Mouse (Mus musculus): Measurements from ENCODE around the gene Taar2. TPM values are rescaled to one million over a fixed set of nuclear protein-coding genes. Genes with fewer than 3 reads are reported as not detected.

Gene Taar2
- polyA plus RNA-seq (2015; fragmentation: Nextera tagmentation; extraction: Ambion mirVana), result 0.25 TPM in 1 of 2 replicates, not detected in the other

GRCm38 (mm10) chr10:23938312-23938711 is at the start of gene Taar2:
Gene Taar2 (plus strand): TSS chr10:23938572.

GRCm38 (mm10) chr10:23894601-23895349 is 43.6 kb upstream of the Taar2 start, which contains the start of gene Vnn1:
Gene Vnn1 (plus strand): TSS chr10:23894688.

GRCm38 (mm10) chr10:23920056-23920455 is 18.3 kb upstream of the Taar2 start, which contains the start of gene Taar1:
Gene Taar1 (plus strand): TSS chr10:23920356.

GRCm38 (mm10) chr10:23949508-23950005 is 11.2 kb downstream of the Taar2 start, which contains the start of gene Taar3:
Gene Taar3 (plus strand): TSS chr10:23949558.

GRCm38 (mm10) chr10:23960444-23960915 is 22.1 kb downstream of the Taar2 start, which contains the start of gene Taar4:
Gene Taar4 (plus strand): TSS chr10:23960494.

GRCm38 (mm10) chr10:23970656-23971165 is 32.3 kb downstream of the Taar2 start, which contains the start of gene Taar5:
Gene Taar5 (plus strand): TSS chr10:23970706.

GRCm38 (mm10) chr10:23985546-23985945 is 47.2 kb downstream of the Taar2 start, which contains the start of gene Taar6:
Gene Taar6 (minus strand): TSS chr10:23985646.

Other genes starting within 250 kb of the Taar2 start
- gene Rps12, start 151.3 kb upstream of the Taar2 start, polyA plus RNA-seq (2015; fragmentation: Nextera tagmentation; extraction: Ambion mirVana), result 107 and 111 TPM in 2 replicates
- gene Slc18b1, start 141.6 kb upstream of the Taar2 start, polyA plus RNA-seq (2015; fragmentation: Nextera tagmentation; extraction: Ambion mirVana), result 12.7 and 13.1 TPM in 2 replicates
- gene Vnn3, start 87.1 kb upstream of the Taar2 start, polyA plus RNA-seq (2015; fragmentation: Nextera tagmentation; extraction: Ambion mirVana), result 0.08 TPM in 1 of 2 replicates, not detected in the other
- 0.48 and 1.0 TPM in 2 replicates for gene Vnn1, start 43.9 kb upstream of the Taar2 start, polyA plus RNA-seq (2015; fragmentation: Nextera tagmentation; extraction: Ambion mirVana)
- not detected in 2 replicates for gene Taar1, start 18.2 kb upstream of the Taar2 start, polyA plus RNA-seq (2015; fragmentation: Nextera tagmentation; extraction: Ambion mirVana)
- not detected in 2 replicates for gene Taar3, start 11.0 kb downstream of the Taar2 start, polyA plus RNA-seq (2015; fragmentation: Nextera tagmentation; extraction: Ambion mirVana)
- 0.19 TPM in 1 of 2 replicates, not detected in the other for gene Taar4, start 21.9 kb downstream of the Taar2 start, polyA plus RNA-seq (2015; fragmentation: Nextera tagmentation; extraction: Ambion mirVana)
- 0.15 TPM in 1 of 2 replicates, not detected in the other for gene Taar5, start 32.1 kb downstream of the Taar2 start, polyA plus RNA-seq (2015; fragmentation: Nextera tagmentation; extraction: Ambion mirVana)
- not detected in 2 replicates for gene Taar6, start 47.1 kb downstream of the Taar2 start, polyA plus RNA-seq (2015; fragmentation: Nextera tagmentation; extraction: Ambion mirVana)
- not detected in 2 replicates for gene Taar7a, start 54.9 kb downstream of the Taar2 start, polyA plus RNA-seq (2015; fragmentation: Nextera tagmentation; extraction: Ambion mirVana)
- not detected in 2 replicates for gene Taar7b, start 61.4 kb downstream of the Taar2 start, polyA plus RNA-seq (2015; fragmentation: Nextera tagmentation; extraction: Ambion mirVana)
- not detected in 2 replicates for gene Taar7d, start 88.7 kb downstream of the Taar2 start, polyA plus RNA-seq (2015; fragmentation: Nextera tagmentation; extraction: Ambion mirVana)
- not detected in 2 replicates for gene Taar7e, start 99.0 kb downstream of the Taar2 start, polyA plus RNA-seq (2015; fragmentation: Nextera tagmentation; extraction: Ambion mirVana)
- not detected in 2 replicates for gene Taar7f, start 110.9 kb downstream of the Taar2 start, polyA plus RNA-seq (2015; fragmentation: Nextera tagmentation; extraction: Ambion mirVana)
- not detected in 2 replicates for gene Taar8a, start 137.9 kb downstream of the Taar2 start, polyA plus RNA-seq (2015; fragmentation: Nextera tagmentation; extraction: Ambion mirVana)
- not detected in 2 replicates for gene Taar8b, start 153.7 kb downstream of the Taar2 start, polyA plus RNA-seq (2015; fragmentation: Nextera tagmentation; extraction: Ambion mirVana)
- not detected in 2 replicates for gene Taar8c, start 163.3 kb downstream of the Taar2 start, polyA plus RNA-seq (2015; fragmentation: Nextera tagmentation; extraction: Ambion mirVana)
- gene Taar9, start 171.0 kb downstream of the Taar2 start, polyA plus RNA-seq (2015; fragmentation: Nextera tagmentation; extraction: Ambion mirVana), result not detected in 2 replicates
- gene Stx7, start 210.7 kb downstream of the Taar2 start, polyA plus RNA-seq (2015; fragmentation: Nextera tagmentation; extraction: Ambion mirVana), result 272 and 281 TPM in 2 replicates

Data from neural tube, postnatal 0 days (tissue).